Mouse (Mus musculus) embryonic facial prominence, embryonic 13.5 days (tissue): ENCODE results near the gene Lrba. TPM values are rescaled to one million over a fixed set of nuclear protein-coding genes. Genes with fewer than 3 reads are reported as not detected.

Experiments used
- ATAC-seq: fragments of 200-750 bp; cut with Nextera tagmentation; 2 replicates; pipeline ENCODE4 v1.8.0; 2017; ENCODE audit warnings: low read depth; ENCODE audit not compliant: insufficient number of reproducible peaks, insufficient read depth, low FRiP score, low TSS enrichment
- H3K27ac ChIP-seq: fragments of 300-500 bp; sonication (generic); 2 replicates; pipeline ENCODE4 v1.5.1; 2015; ENCODE audit warnings: moderate library complexity, mild to moderate bottlenecking, inconsistent platforms
- H3K27me3 ChIP-seq: fragments of 300-500 bp; sonication (generic); 2 replicates; pipeline ENCODE4 v1.6.1; 2015; ENCODE audit warnings: mild to moderate bottlenecking, inconsistent platforms
- H3K36me3 ChIP-seq: fragments of 300-500 bp; sonication (generic); 2 replicates; pipeline ENCODE4 v1.6.1; 2015; ENCODE audit warnings: mild to moderate bottlenecking, inconsistent platforms
- H3K4me1 ChIP-seq: fragments of 300-500 bp; sonication (generic); 2 replicates; pipeline ENCODE4 v1.6.1; 2015; ENCODE audit warnings: inconsistent platforms
- H3K4me2 ChIP-seq: fragments of 300-500 bp; sonication (generic); 2 replicates; pipeline ENCODE4 v1.6.1; 2015; ENCODE audit warnings: moderate library complexity, mild to moderate bottlenecking, inconsistent platforms
- H3K4me3 ChIP-seq: fragments of 300-500 bp; sonication (generic); 2 replicates; pipeline ENCODE4 v1.5.1; 2015; ENCODE audit warnings: mild to moderate bottlenecking, inconsistent platforms
- H3K9ac ChIP-seq: fragments of 300-500 bp; sonication (generic); 2 replicates; pipeline ENCODE4 v1.6.1; 2015; ENCODE audit warnings: mild to moderate bottlenecking, inconsistent platforms
- H3K9me3 ChIP-seq: fragments of 300-500 bp; sonication (generic); 2 replicates; pipeline ENCODE4 v1.6.1; 2016; ENCODE audit warnings: inconsistent platforms
- WGBS: fragments of 180-500 bp; shearing (Covaris S2); methylation state at CpG from one replicate; pipeline ENCODE4 v1.1.7; 2015; ENCODE audit warnings: mixed read lengths; 5-methylcytosine and 5-hydroxymethylcytosine counted together
- polyA plus RNA-seq: library from polyadenylated mRNA; unstranded; fragments of >200 nt; fragmentation: Nextera tagmentation; extraction: Ambion mirVana; gene quantifications from 2 replicates; pipeline ENCODE4 v1.2.1, GENCODE M21; 2015

Lrba gene
- polyA plus RNA-seq, 1 experiment from 2014 or later: 7.4 TPM

GRCm38 (mm10) chr3:86210267-86210939 lies 14.1 kb upstream of the Lrba start:
- Histone ChIP-seq H3K4me3 (no peak overlapping the region), H3K27ac (no peak overlapping the region), H3K9ac (no peak overlapping the region), H3K27me3 (no peaks in the 10 kb centered on the region), H3K9me3 (no peaks in the 10 kb centered on the region), H3K4me2 (no peak overlapping the region), H3K4me1 (no peaks in the 10 kb centered on the region), H3K36me3 (no peaks in the 10 kb centered on the region)
- WGBS: 90% methylated on average over 10 of the region's 10 CpGs
- ATAC-seq: no peak

- no peak overlapping the region for H3K4me3 ChIP-seq
- no peak overlapping the region for H3K9ac ChIP-seq
- no peaks in the 10 kb centered on the region for H3K4me1 ChIP-seq
- 86% methylated on average over 3 of the region's 3 CpGs for WGBS
- H3K27ac ChIP-seq: no peak overlapping the region
- H3K4me2 ChIP-seq: no peak overlapping the region
- no peaks in the 10 kb centered on the region for H3K9me3 ChIP-seq
- no peak for ATAC-seq
- no peaks in the 10 kb centered on the region for H3K27me3 ChIP-seq
- H3K36me3 ChIP-seq: no peaks in the 10 kb centered on the region
Measured at GRCm38 (mm10) chr3:86210959-86211358, 13.5 kb upstream of the Lrba start.

GRCm38 (mm10) chr3:86214248-86214647 lies 10.2 kb upstream of the Lrba start:
- no peak overlapping the region for H3K27ac ChIP-seq
- 78% methylated on average over 4 of the region's 4 CpGs for WGBS
- no peaks in the 10 kb centered on the region for H3K27me3 ChIP-seq
- H3K9me3 ChIP-seq: no peaks in the 10 kb centered on the region
- H3K36me3 ChIP-seq: no peaks in the 10 kb centered on the region
- no peak for ATAC-seq
- no peak overlapping the region for H3K4me2 ChIP-seq
- H3K4me1 ChIP-seq: no peaks in the 10 kb centered on the region
- no peak overlapping the region for H3K9ac ChIP-seq
- H3K4me3 ChIP-seq: no peak overlapping the region

GRCm38 (mm10) chr3:86223634-86224313 lies 706 bp upstream of the Lrba start:
- Histone ChIP-seq H3K4me2 (peak overlapping the region; percentile 81), H3K9me3 (no peaks in the 10 kb centered on the region), H3K9ac (peak overlapping the region; percentile 89), H3K27ac (peak overlapping the region; percentile 87), H3K4me3 (peak overlapping the region; percentile 88), H3K4me1 (peaks cover 6% of the 10 kb centered on the region; the same call in 1 of the 2 replicates), H3K36me3 (no peaks in the 10 kb centered on the region), H3K27me3 (0 out of 2 replicates have a peak, but pooled peaks cover 7% of the 10 kb centered on the region)
- peak; percentile 89 for ATAC-seq
- WGBS: under 1% methylated on average over 79 of the region's 79 CpGs

DNA sequence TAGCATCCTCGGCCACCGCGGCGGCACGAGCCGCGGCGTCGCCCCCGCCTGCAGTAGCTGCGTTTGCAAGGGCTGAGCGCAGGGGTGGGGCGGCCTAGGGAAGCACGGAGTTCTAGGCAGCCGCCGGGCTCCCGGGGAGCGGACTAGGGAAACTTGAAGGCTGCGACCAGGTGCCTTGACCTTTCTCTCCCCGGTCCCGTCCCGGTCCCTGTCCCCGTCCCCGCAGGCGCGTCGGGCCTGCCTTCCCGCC lies 241 bp upstream of the Lrba start:
- Histone ChIP-seq H3K27ac (peak overlapping the region; percentile 87), H3K27me3 (0 out of 2 replicates have a peak, but pooled peaks cover 7% of the 10 kb centered on the region), H3K4me3 (peak overlapping the region; percentile 88), H3K4me2 (peak overlapping the region; percentile 81), H3K4me1 (peaks cover 6% of the 10 kb centered on the region; the same call in 1 of the 2 replicates), H3K9me3 (no peaks in the 10 kb centered on the region), H3K36me3 (no peaks in the 10 kb centered on the region; the same call in 1 of the 2 replicates), H3K9ac (peak overlapping the region; percentile 89)
- ATAC-seq: no peak
- WGBS: 0% methylated on average over 28 of the region's 28 CpGs

- H3K4me1 ChIP-seq: no peaks in the 10 kb centered on the region
- no peak overlapping the region for H3K9ac ChIP-seq
- no peaks in the 10 kb centered on the region for H3K27me3 ChIP-seq
- no peak for ATAC-seq
- H3K36me3 ChIP-seq: no peaks in the 10 kb centered on the region; the same call in 1 of the 2 replicates
- WGBS: 70% methylated on average over 1 of the region's 1 CpGs
- H3K4me2 ChIP-seq: no peak overlapping the region
- no peak overlapping the region for H3K27ac ChIP-seq
- no peak overlapping the region for H3K4me3 ChIP-seq
- no peaks in the 10 kb centered on the region for H3K9me3 ChIP-seq
Measured at GRCm38 (mm10) chr3:86231532-86232086, 7.1 kb downstream of the Lrba start.

GRCm38 (mm10) chr3:86247193-86247592 lies 22.7 kb downstream of the Lrba start:
- no peak overlapping the region for H3K4me3 ChIP-seq
- WGBS: 73% methylated on average over 8 of the region's 8 CpGs
- no peaks in the 10 kb centered on the region for H3K27me3 ChIP-seq
- H3K9me3 ChIP-seq: no peaks in the 10 kb centered on the region
- no peaks in the 10 kb centered on the region for H3K36me3 ChIP-seq
- H3K4me1 ChIP-seq: no peaks in the 10 kb centered on the region
- H3K27ac ChIP-seq: no peak overlapping the region
- H3K9ac ChIP-seq: no peak overlapping the region
- no peak overlapping the region for H3K4me2 ChIP-seq
- ATAC-seq: no peak

DNA sequence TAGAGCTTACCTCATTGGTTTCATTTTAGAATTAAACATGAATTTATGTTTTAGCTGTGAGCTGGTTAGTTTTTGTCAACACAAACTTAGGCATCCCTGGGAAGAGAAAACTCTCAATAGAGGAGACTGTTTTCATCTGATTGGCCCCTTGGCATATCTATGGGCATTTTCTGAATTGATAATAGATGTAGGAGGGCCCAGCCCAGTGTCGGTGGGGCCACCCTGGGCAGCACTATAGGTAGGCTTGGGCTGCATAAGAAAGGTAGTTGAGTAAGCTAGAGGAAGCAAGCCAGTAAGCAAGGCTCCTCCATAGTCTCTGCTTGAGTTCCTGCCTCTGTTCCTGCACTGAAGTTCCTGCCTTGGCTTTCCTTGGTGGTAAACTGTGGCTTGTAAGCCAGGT lies 26.7 kb downstream of the Lrba start:
- 83% methylated on average over 1 of the region's 1 CpGs for WGBS
- ATAC-seq: no peak

DNA sequence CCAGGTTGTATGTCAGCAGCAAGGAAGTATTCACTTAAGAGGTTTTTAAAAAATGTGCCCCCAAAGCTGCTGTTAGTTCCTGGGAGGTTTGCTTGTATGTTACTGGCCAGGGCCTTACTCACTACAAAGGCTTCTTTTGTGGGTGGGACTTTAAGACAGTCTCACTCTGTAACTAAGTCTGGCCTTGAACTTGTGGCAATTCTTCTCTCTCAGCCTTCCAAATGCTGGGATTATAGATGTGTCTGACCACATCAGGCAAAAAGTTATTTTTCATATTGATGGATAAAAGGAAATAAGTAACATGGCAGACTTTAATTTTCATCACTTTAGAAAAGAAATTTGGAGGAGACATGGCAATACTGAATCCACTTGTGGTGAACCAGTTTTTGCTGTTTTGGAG lies 28.1 kb downstream of the Lrba start:
- Histone ChIP-seq H3K36me3 (no peaks in the 10 kb centered on the region), H3K27ac (no peak overlapping the region), H3K4me2 (no peak overlapping the region), H3K9me3 (no peaks in the 10 kb centered on the region), H3K4me1 (no peaks in the 10 kb centered on the region), H3K9ac (no peak overlapping the region), H3K27me3 (no peaks in the 10 kb centered on the region), H3K4me3 (no peak overlapping the region)
- ATAC-seq: no peak

More for the DNA sequence above, 26.7 kb downstream of the Lrba start:
- H3K4me1 ChIP-seq: no peaks in the 10 kb centered on the region
- no peak overlapping the region for H3K4me2 ChIP-seq
- no peak overlapping the region for H3K4me3 ChIP-seq
- no peak overlapping the region for H3K9ac ChIP-seq
- H3K27me3 ChIP-seq: no peaks in the 10 kb centered on the region
- no peaks in the 10 kb centered on the region for H3K9me3 ChIP-seq
- H3K27ac ChIP-seq: no peak overlapping the region
- H3K36me3 ChIP-seq: no peaks in the 10 kb centered on the region

GRCm38 (mm10) chr3:86253071-86253470 lies 28.6 kb downstream of the Lrba start:
- Histone ChIP-seq H3K36me3 (no peaks in the 10 kb centered on the region), H3K9me3 (no peaks in the 10 kb centered on the region), H3K27ac (no peak overlapping the region), H3K27me3 (no peaks in the 10 kb centered on the region), H3K4me3 (no peak overlapping the region), H3K4me2 (no peak overlapping the region), H3K4me1 (no peaks in the 10 kb centered on the region), H3K9ac (no peak overlapping the region)
- WGBS: 70% methylated on average over 3 of the region's 3 CpGs
- ATAC-seq: no peak

GRCm38 (mm10) chr3:86253791-86254190 lies 29.3 kb downstream of the Lrba start:
- no peak for ATAC-seq
- no peak overlapping the region for H3K4me3 ChIP-seq
- 73% methylated on average over 1 of the region's 1 CpGs for WGBS
- no peak overlapping the region for H3K9ac ChIP-seq
- no peak overlapping the region for H3K27ac ChIP-seq
- no peaks in the 10 kb centered on the region for H3K27me3 ChIP-seq
- H3K4me1 ChIP-seq: no peaks in the 10 kb centered on the region
- no peaks in the 10 kb centered on the region for H3K9me3 ChIP-seq
- H3K36me3 ChIP-seq: no peaks in the 10 kb centered on the region
- no peak overlapping the region for H3K4me2 ChIP-seq

DNA sequence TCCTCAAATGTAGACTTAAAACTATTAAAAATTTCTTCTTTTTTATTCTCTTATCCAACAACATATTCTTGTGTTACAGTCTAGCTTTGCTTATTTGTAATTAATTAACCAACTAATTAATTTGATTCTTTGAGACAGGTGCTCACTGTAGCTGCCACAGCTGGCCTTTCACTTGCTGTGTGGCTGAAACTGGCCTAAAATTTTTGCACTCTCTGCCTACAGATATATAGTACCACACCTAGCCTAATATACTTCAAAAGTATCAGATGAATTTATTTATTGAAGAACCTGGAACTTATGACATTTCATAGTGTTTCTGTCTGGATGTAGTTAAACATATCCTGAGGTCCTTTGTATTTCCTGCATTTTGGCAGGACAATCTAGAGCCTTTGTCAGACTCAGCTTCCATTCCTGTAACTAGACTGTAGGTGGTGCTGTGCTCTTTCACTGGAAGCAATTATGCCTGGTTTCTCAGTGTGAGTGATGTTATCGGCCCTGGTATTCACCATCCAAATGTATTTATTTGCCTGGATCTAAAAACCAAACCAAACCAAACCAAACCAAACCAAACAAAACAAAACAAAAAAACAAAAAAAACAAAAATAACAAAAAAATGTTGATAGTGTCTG lies 43.7 kb downstream of the Lrba start:
- H3K4me3 ChIP-seq: no peak overlapping the region
- H3K9ac ChIP-seq: no peak overlapping the region
- ATAC-seq: no peak
- no peak overlapping the region for H3K27ac ChIP-seq
- no peak overlapping the region for H3K4me2 ChIP-seq
- no peaks in the 10 kb centered on the region for H3K4me1 ChIP-seq
- no peaks in the 10 kb centered on the region for H3K27me3 ChIP-seq
- 2% methylated on average over 1 of the region's 1 CpGs for WGBS
- no peaks in the 10 kb centered on the region for H3K36me3 ChIP-seq
- H3K9me3 ChIP-seq: no peaks in the 10 kb centered on the region
